Mouse (Mus musculus) G1E (cell line): ENCODE measurements around the gene Usp36.

Experiments
- CTCF ChIP-seq: IDR thresholded peaks from 2 replicates; pipeline ENCODE4 v1.5.1; 2012; ENCODE audit warnings: low read depth, low read length, inconsistent platforms, mixed read lengths
- GATA2 ChIP-seq: IDR thresholded peaks from 2 replicates; pipeline ENCODE4 v1.6.1; 2012; ENCODE audit warnings: low read depth, low read length, inconsistent platforms, borderline replicate concordance
- TAL1 ChIP-seq: conservative IDR thresholded peaks from 2 replicates; pipeline ENCODE4 v1.6.1; 2012; ENCODE audit warnings: low read depth, low read length, inconsistent platforms, mixed read lengths

GRCm38 (mm10) chr11:118298810-118299209 lies 8.8 kb upstream of the Usp36 start:
- TF ChIP-seq CTCF: no peak
- no peak for TF ChIP-seq GATA2
- TF ChIP-seq TAL1: no peak
